Mouse (Mus musculus): ENCODE measurements at regions not wholly inside any gene's neighbourhood (a gene's known extent, or its start where the extent isn't known, plus 50 kb on each side); places are given as distances from the start of the nearest gene placed in this dataset.

DNA sequence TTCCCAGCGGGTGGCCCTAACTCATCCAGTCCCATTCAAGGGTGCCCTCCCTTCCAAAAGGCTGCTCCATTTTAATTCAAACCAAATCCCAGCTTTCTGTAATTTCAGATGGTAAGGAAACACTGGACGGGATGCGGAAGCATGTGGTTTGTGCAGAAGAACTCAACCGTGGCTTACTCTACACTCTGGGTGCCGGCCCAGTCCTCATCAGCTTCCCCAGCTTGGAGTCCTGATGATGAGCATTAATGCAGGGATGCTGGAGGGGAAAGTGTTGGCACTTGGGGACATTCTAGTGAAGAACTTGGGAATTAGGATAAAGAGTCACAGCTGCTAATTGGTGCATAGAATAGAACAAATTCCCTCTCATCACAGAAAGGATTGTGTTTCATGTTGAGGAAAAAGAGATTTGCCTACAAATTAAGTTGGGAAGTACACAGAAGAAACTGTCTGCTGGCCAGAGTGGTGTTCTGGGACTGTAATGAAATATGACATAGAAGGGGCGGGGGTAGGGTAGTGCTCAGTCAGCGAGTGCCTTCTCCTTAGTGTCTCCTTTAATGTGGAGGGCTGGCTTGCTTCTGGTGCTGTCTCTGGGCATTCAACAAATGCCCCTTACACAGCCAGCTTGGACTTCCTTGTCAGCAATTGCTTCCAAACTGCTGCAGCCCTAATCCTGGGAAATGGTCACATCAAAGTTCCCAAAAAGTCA is 285.0 kb upstream of the Bmper start:
- no peak for ATAC-seq
- no peaks in the 10 kb centered on the region for H3K9me3 ChIP-seq (ENCODE audit: low read length)
- no peaks in the 10 kb centered on the region for H3K36me3 ChIP-seq (replicated peaks; ENCODE audit: insufficient read depth, low read length)
- no peaks in the 10 kb centered on the region for H3K4me1 ChIP-seq (ENCODE audit: insufficient read depth)
- no peak for TF ChIP-seq CTCF (IDR thresholded peaks at IDR 0.05; ENCODE audit: low read depth)
- TF ChIP-seq EP300 (IDR thresholded peaks at IDR 0.05; ENCODE audit: low read depth): no peak
- WGBS (ENCODE audit: insufficient replicate concordance): 82% methylated on average over 7 of the region's 7 CpGs
- H3K4me2 ChIP-seq (ENCODE audit: low read depth, low read length): no peak overlapping the region
- H3K4me3 ChIP-seq (ENCODE audit: low read depth, low read length): no peak overlapping the region
- no peak overlapping the region for H3K9ac ChIP-seq (replicated peaks)
- DNase-seq: no peak
- H3K27me3 ChIP-seq (ENCODE audit: insufficient read depth, low read length): no peaks in the 10 kb centered on the region
- H3K27ac ChIP-seq (ENCODE audit: low read depth): no peak overlapping the region

DNA sequence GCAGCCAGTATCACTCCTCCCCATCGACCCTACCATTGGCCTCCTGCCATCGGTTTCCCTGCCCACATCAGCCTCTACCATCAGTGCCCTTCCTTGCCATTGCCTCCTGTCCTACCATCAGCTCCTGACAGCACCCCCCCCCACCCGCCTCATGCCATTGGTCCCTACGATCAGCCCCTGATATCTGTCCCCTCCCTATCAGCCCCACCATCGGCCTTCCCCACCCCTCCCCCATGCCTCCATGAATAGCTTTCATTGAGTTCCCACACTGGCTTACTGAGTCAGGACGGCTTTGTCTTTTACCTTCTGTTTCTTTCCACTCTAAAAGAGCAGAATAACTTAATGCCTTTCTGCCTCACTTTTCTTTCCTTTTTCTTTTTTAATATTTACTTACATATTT is 277.9 kb upstream of the Bmper start:
- WGBS (ENCODE audit: insufficient replicate concordance): 68% methylated on average over 6 of the region's 6 CpGs
- no peak for DNase-seq
- no peaks in the 10 kb centered on the region for H3K9me3 ChIP-seq (ENCODE audit: low read length)

DNA sequence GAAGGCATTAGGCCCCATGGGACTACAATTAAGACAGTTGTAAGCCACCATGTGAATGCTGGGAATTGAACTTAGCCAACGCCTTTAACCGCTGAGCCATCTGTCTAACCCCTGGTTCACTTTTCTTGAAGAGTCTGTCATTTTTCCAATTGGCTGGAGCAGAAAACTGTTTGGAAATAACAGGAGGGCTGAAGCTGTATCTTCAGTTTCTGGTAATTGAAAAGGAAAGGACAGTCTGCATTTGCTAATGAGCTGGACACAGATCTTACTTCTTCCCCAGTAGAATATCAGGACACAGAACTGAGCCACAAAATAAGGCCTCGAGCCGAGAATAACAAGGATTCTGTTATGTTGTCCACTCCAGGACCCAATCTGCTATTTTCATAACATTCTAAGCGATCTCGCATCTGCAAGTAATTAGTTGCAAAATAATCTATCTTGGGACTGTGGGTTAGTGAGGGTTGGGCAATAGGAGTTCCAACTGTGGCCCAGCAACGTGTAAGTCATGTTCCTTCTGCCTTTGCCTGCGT is 277.4 kb upstream of the Bmper start:
- Histone ChIP-seq H3K9ac (replicated peaks) (no peak overlapping the region), H3K27ac (ENCODE audit: low read depth) (no peak overlapping the region), H3K27me3 (ENCODE audit: insufficient read depth, low read length) (no peaks in the 10 kb centered on the region), H3K4me3 (ENCODE audit: low read depth, low read length) (no peak overlapping the region), H3K4me2 (ENCODE audit: low read depth, low read length) (no peak overlapping the region), H3K4me1 (ENCODE audit: insufficient read depth) (no peaks in the 10 kb centered on the region), H3K36me3 (replicated peaks; ENCODE audit: insufficient read depth, low read length) (no peaks in the 10 kb centered on the region), H3K9me3 (ENCODE audit: low read length) (no peaks in the 10 kb centered on the region)
- 68% methylated on average over 8 of the region's 8 CpGs for WGBS (ENCODE audit: insufficient replicate concordance)
- TF ChIP-seq EP300 (IDR thresholded peaks at IDR 0.05; ENCODE audit: low read depth) (no peak), CTCF (IDR thresholded peaks at IDR 0.05; ENCODE audit: low read depth) (no peak)
- DNase-seq: no peak
- ATAC-seq: no peak

More for the DNA sequence above, 277.9 kb upstream of the Bmper start:
- no peak overlapping the region for H3K27ac ChIP-seq (ENCODE audit: low read depth)
- ATAC-seq: no peak
- H3K4me1 ChIP-seq (ENCODE audit: insufficient read depth): no peaks in the 10 kb centered on the region
- H3K36me3 ChIP-seq (replicated peaks; ENCODE audit: insufficient read depth, low read length): no peaks in the 10 kb centered on the region
- H3K4me3 ChIP-seq (ENCODE audit: low read depth, low read length): no peak overlapping the region
- TF ChIP-seq EP300 (IDR thresholded peaks at IDR 0.05; ENCODE audit: low read depth) (no peak), CTCF (IDR thresholded peaks at IDR 0.05; ENCODE audit: low read depth) (no peak)
- no peak overlapping the region for H3K4me2 ChIP-seq (ENCODE audit: low read depth, low read length)
- H3K27me3 ChIP-seq (ENCODE audit: insufficient read depth, low read length): no peaks in the 10 kb centered on the region
- H3K9ac ChIP-seq (replicated peaks): no peak overlapping the region

DNA sequence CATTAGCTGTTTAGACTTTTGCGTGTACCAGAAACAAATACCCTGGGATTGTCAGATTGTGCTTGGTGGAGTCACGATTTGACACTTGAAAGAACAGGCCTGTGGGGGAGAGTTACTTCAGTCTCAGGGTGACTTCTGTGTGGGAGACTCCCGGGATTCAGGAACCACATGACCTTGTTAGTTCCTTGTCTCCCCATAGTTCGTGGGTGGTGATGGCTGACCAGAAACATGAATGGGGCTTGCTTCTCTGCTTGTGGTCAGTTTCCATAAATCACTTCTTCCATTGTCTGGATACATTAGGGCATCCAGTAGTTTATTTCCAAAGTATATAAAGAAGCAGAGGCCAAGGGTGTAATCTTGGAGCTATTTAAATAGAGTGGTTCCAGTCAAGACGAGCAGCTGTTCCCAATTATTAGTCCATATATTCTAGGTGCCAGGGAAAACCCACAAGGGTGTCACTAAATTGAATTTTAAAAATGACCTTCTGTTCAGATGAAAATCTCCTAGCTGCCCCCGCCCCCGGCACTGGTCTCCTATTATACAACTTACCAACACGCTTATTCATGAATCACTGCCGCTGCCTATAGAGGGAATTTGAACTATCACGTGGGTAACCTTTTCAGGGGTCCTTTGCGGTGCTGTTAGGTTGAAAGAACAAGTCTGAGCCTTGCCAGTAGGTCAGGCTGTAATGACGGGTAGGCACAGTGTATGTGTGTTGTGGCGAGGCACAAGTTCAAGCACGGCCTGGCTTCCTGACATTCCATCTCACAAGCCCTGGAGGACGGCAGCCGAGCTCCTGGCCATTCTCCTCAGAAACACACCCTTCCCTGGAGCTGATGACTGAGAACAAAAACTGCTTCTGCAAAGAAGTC is 270.1 kb upstream of the Bmper start:
- H3K4me1 ChIP-seq (ENCODE audit: insufficient read depth): no peaks in the 10 kb centered on the region
- no peaks in the 10 kb centered on the region for H3K36me3 ChIP-seq (replicated peaks; ENCODE audit: insufficient read depth, low read length)
- TF ChIP-seq CTCF (IDR thresholded peaks at IDR 0.05; ENCODE audit: low read depth) (no peak), EP300 (IDR thresholded peaks at IDR 0.05; ENCODE audit: low read depth) (no peak)
- no peak overlapping the region for H3K9ac ChIP-seq (replicated peaks)
- DNase-seq (no peak), ATAC-seq (no peak)
- H3K27ac ChIP-seq (ENCODE audit: low read depth): no peak overlapping the region
- H3K27me3 ChIP-seq (ENCODE audit: insufficient read depth, low read length): no peaks in the 10 kb centered on the region
- no peaks in the 10 kb centered on the region for H3K9me3 ChIP-seq (ENCODE audit: low read length)
- H3K4me2 ChIP-seq (ENCODE audit: low read depth, low read length): no peak overlapping the region
- no peak overlapping the region for H3K4me3 ChIP-seq (ENCODE audit: low read depth, low read length)
- 75% methylated on average over 16 of the region's 16 CpGs for WGBS (ENCODE audit: insufficient replicate concordance)

DNA sequence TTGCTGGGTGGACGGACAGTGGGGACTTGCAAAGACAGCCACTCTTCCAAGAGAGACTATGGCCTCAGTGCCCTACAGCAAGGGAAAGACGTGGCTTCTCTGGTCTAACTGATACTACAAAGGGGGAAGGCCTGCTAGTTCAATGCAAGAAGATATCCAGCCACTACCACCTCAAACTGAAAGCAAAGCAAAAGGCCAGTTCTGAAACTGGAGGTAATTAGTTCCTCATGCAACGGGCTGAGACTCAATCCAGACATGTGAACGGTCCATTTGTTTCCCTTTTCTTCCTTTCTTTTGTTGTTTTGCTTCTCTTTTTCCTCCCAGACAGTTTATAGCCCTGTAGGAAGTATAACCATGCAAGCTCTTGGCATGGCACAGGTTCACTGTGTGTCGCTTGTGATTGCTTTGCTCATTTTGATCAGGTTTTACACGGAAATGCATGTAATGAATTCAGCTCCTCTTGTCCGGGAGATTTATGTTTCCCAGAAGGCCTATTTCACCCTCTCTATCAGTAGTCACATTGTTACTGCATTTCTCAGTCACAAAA is 260.5 kb upstream of the Bmper start:
- Histone ChIP-seq H3K9ac (replicated peaks) (no peak overlapping the region), H3K9me3 (ENCODE audit: low read length) (no peaks in the 10 kb centered on the region), H3K27me3 (ENCODE audit: insufficient read depth, low read length) (no peaks in the 10 kb centered on the region), H3K36me3 (replicated peaks; ENCODE audit: insufficient read depth, low read length) (no peaks in the 10 kb centered on the region), H3K4me2 (ENCODE audit: low read depth, low read length) (no peak overlapping the region), H3K4me1 (ENCODE audit: insufficient read depth) (no peaks in the 10 kb centered on the region), H3K27ac (ENCODE audit: low read depth) (no peak overlapping the region), H3K4me3 (ENCODE audit: low read depth, low read length) (no peak overlapping the region)
- DNase-seq (no peak), ATAC-seq (no peak)
- TF ChIP-seq EP300 (IDR thresholded peaks at IDR 0.05; ENCODE audit: low read depth): no peak
- TF ChIP-seq CTCF (IDR thresholded peaks at IDR 0.05; ENCODE audit: low read depth): no peak
- 44% methylated on average over 7 of the region's 7 CpGs for WGBS (ENCODE audit: insufficient replicate concordance)

DNA sequence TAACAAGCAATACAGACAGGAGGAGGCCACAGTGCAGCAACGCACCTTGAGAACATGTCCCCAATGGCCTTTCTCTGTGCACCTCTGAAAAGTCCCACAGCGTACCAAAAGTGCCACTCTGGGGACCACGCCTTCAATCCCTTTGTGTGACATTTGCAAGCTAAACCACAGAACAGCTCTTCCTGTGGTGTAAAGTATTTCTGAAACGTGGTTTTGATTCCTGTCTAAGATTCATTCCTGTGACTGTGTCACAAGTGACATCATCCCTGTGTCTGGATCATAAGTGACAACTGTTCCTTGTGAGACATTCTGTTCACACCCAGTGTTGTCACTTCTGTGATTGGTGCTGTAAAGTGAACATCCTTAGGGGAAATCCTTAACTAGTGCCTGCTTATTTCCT is 251.6 kb upstream of the Bmper start:
- no peak for DNase-seq
- H3K36me3 ChIP-seq (replicated peaks; ENCODE audit: insufficient read depth, low read length): no peaks in the 10 kb centered on the region
- H3K9ac ChIP-seq (replicated peaks): no peak overlapping the region
- TF ChIP-seq CTCF (IDR thresholded peaks at IDR 0.05; ENCODE audit: low read depth) (no peak), EP300 (IDR thresholded peaks at IDR 0.05; ENCODE audit: low read depth) (no peak)
- ATAC-seq: no peak
- H3K27ac ChIP-seq (ENCODE audit: low read depth): no peak overlapping the region
- H3K4me3 ChIP-seq (ENCODE audit: low read depth, low read length): no peak overlapping the region
- WGBS (ENCODE audit: insufficient replicate concordance): 55% methylated on average over 4 of the region's 4 CpGs
- no peaks in the 10 kb centered on the region for H3K4me1 ChIP-seq (ENCODE audit: insufficient read depth)
- H3K4me2 ChIP-seq (ENCODE audit: low read depth, low read length): no peak overlapping the region
- no peaks in the 10 kb centered on the region for H3K27me3 ChIP-seq (ENCODE audit: insufficient read depth, low read length)
- H3K9me3 ChIP-seq (ENCODE audit: low read length): no peaks in the 10 kb centered on the region
